In genomic region chr2:63518534-63518933, GRCm38 (mm10) we compare ENCODE assay signal across 18 mouse cellular contexts.
DNase-seq lines count a peak whose midpoint lies in the region; ATAC-seq and TF ChIP-seq lines count a peak whose summit lies in the region.
"Had no signal": no experiment of that assay in that cellular context is flagged by ENCODE, and none has a peak within 500 bp of the region (broad histone marks: within the 10 kb centered on the region; RNA-seq: fewer than 3 reads in every experiment).

No protein-coding gene starts in this region.

- H3K4me2 ChIP-seq in forebrain, embryonic 16.5 days (ENCODE audit: low read length), result no peak overlapping the region
- H3K4me2 ChIP-seq in forebrain, embryonic 15.5 days (replicated peaks), result no peak overlapping the region
- H3K4me2 ChIP-seq in hindbrain, postnatal 0 days (ENCODE audit: low read depth, low read length), result no peak overlapping the region
- H3K4me2 ChIP-seq in hindbrain, embryonic 11.5 days (replicated peaks; ENCODE audit: low read depth, low read length), result no peak overlapping the region
- no peak overlapping the region for H3K4me2 ChIP-seq in neural tube, embryonic 15.5 days
- H3K4me2 ChIP-seq: embryonic facial prominence, embryonic 12.5 days; forebrain, embryonic 13.5 days had no signal

- H3K27me3 ChIP-seq in forebrain, embryonic 16.5 days (replicated peaks; ENCODE audit: control insufficient read depth, insufficient read depth, low read length), result no peaks in the 10 kb centered on the region
- no peaks in the 10 kb centered on the region for H3K27me3 ChIP-seq in forebrain, embryonic 15.5 days
- H3K27me3 ChIP-seq in hindbrain, postnatal 0 days (ENCODE audit: insufficient read depth, low read length), result no peaks in the 10 kb centered on the region
- no peaks in the 10 kb centered on the region for H3K27me3 ChIP-seq in hindbrain, embryonic 11.5 days (ENCODE audit: control insufficient read depth, insufficient read depth, low read length)
- no peaks in the 10 kb centered on the region for H3K27me3 ChIP-seq in neural tube, embryonic 15.5 days (replicated peaks)
- H3K27me3 ChIP-seq: embryonic facial prominence, embryonic 12.5 days; forebrain, embryonic 13.5 days had no signal

- no peaks in the 10 kb centered on the region for H3K4me1 ChIP-seq in forebrain, embryonic 16.5 days (replicated peaks; ENCODE audit: control insufficient read depth, insufficient read depth, low read length)
- H3K4me1 ChIP-seq in forebrain, embryonic 15.5 days, result no peaks in the 10 kb centered on the region
- no peaks in the 10 kb centered on the region for H3K4me1 ChIP-seq in hindbrain, postnatal 0 days (ENCODE audit: insufficient read depth, low read length)
- H3K4me1 ChIP-seq in hindbrain, embryonic 11.5 days (replicated peaks; ENCODE audit: control insufficient read depth, insufficient read depth, low read length), result no peaks in the 10 kb centered on the region
- H3K4me1 ChIP-seq in neural tube, embryonic 15.5 days, result no peaks in the 10 kb centered on the region
- H3K4me1 ChIP-seq: embryonic facial prominence, embryonic 10.5 days; embryonic facial prominence, embryonic 12.5 days; forebrain, embryonic 13.5 days had no signal

- WGBS in forebrain, embryonic 16.5 days, result 57% methylated on average over 2 of the region's 2 CpGs
- WGBS in forebrain, embryonic 15.5 days, result 57% methylated on average over 2 of the region's 2 CpGs
- 80% methylated on average over 2 of the region's 2 CpGs for WGBS in hindbrain, postnatal 0 days
- 93% methylated on average over 2 of the region's 2 CpGs for WGBS in hindbrain, embryonic 11.5 days
- WGBS in neural tube, embryonic 15.5 days, result 57% methylated on average over 2 of the region's 2 CpGs

- no peak for TF ChIP-seq CTCF in hindbrain, postnatal 0 days (IDR thresholded peaks at IDR 0.05; ENCODE audit: low read depth)

- no peak overlapping the region for H3K27ac ChIP-seq in forebrain, embryonic 16.5 days (ENCODE audit: low read length)
- no peak overlapping the region for H3K27ac ChIP-seq in forebrain, embryonic 15.5 days (replicated peaks)
- H3K27ac ChIP-seq in hindbrain, postnatal 0 days, result no peak overlapping the region
- no peak overlapping the region for H3K27ac ChIP-seq in hindbrain, embryonic 11.5 days (ENCODE audit: low read depth, low read length)
- no peak overlapping the region for H3K27ac ChIP-seq in neural tube, embryonic 15.5 days (replicated peaks)
- H3K27ac ChIP-seq: embryonic facial prominence, embryonic 10.5 days; embryonic facial prominence, embryonic 12.5 days; forebrain, embryonic 13.5 days had no signal

- no peaks in the 10 kb centered on the region for H3K36me3 ChIP-seq in forebrain, embryonic 16.5 days (ENCODE audit: control insufficient read depth, insufficient read depth)
- H3K36me3 ChIP-seq in forebrain, embryonic 15.5 days, result no peaks in the 10 kb centered on the region
- H3K36me3 ChIP-seq in hindbrain, postnatal 0 days (ENCODE audit: insufficient read depth, low read length), result no peaks in the 10 kb centered on the region
- no peaks in the 10 kb centered on the region for H3K36me3 ChIP-seq in hindbrain, embryonic 11.5 days (ENCODE audit: control insufficient read depth, insufficient read depth, low read length)
- H3K36me3 ChIP-seq in neural tube, embryonic 15.5 days, result no peaks in the 10 kb centered on the region
- H3K36me3 ChIP-seq: embryonic facial prominence, embryonic 10.5 days; embryonic facial prominence, embryonic 12.5 days had no signal

- peak; percentile 8 for DNase-seq in hindbrain, postnatal 0 days (ENCODE audit: low spot score)
- no peak for DNase-seq in hindbrain, embryonic 11.5 days (ENCODE audit: low spot score)
- DNase-seq in neural tube, embryonic 10.5 days (ENCODE audit: extremely low spot score, low spot score), result no peak
- DNase-seq: adrenal gland, adult 2 months; adrenal gland, postnatal 10 days; adrenal gland, postnatal 25 days; cerebellum, adult 11-12 months; cerebellum, adult 2 months; cerebellum, adult 9-10 months; cerebellum, postnatal 10 days; cerebellum, postnatal 25 days had no signal

- no peak overlapping the region for H3K4me3 ChIP-seq in forebrain, embryonic 16.5 days (replicated peaks; ENCODE audit: low read length)
- no peak overlapping the region for H3K4me3 ChIP-seq in forebrain, embryonic 15.5 days
- no peak overlapping the region for H3K4me3 ChIP-seq in hindbrain, postnatal 0 days (ENCODE audit: low read length)
- H3K4me3 ChIP-seq in hindbrain, embryonic 11.5 days (ENCODE audit: low read depth, low read length), result no peak overlapping the region
- no peak overlapping the region for H3K4me3 ChIP-seq in neural tube, embryonic 15.5 days (replicated peaks)
- H3K4me3 ChIP-seq: embryonic facial prominence, embryonic 10.5 days; embryonic facial prominence, embryonic 12.5 days; forebrain, embryonic 13.5 days had no signal

- no peak overlapping the region for H3K9ac ChIP-seq in forebrain, embryonic 16.5 days (replicated peaks; ENCODE audit: low read depth, low read length)
- no peak overlapping the region for H3K9ac ChIP-seq in forebrain, embryonic 15.5 days (replicated peaks)
- H3K9ac ChIP-seq in hindbrain, postnatal 0 days (replicated peaks; ENCODE audit: low read length), result no peak overlapping the region
- H3K9ac ChIP-seq in hindbrain, embryonic 11.5 days (ENCODE audit: low read depth, low read length), result no peak overlapping the region
- H3K9ac ChIP-seq in neural tube, embryonic 15.5 days (replicated peaks), result no peak overlapping the region
- H3K9ac ChIP-seq: embryonic facial prominence, embryonic 12.5 days; forebrain, embryonic 13.5 days had no signal

- ATAC-seq in forebrain, embryonic 16.5 days, result peak; percentile 43; the same call in 1 of the 2 replicates
- ATAC-seq in forebrain, embryonic 15.5 days (replicated peaks), result no peak
- ATAC-seq in hindbrain, postnatal 0 days, result no peak
- ATAC-seq in hindbrain, embryonic 11.5 days (ENCODE audit: low FRiP score), result no peak
- ATAC-seq in neural tube, embryonic 15.5 days (ENCODE audit: low FRiP score), result peak; percentile 53
- no peak for ATAC-seq in megakaryocyte-erythroid progenitor cell, adult 5-6 weeks (replicated peaks; ENCODE audit: low FRiP score, low TSS enrichment, poor library complexity, severe bottlenecking)
- ATAC-seq: forebrain, embryonic 13.5 days had no signal

- H3K9me3 ChIP-seq in forebrain, embryonic 16.5 days (ENCODE audit: control insufficient read depth, low read length), result no peaks in the 10 kb centered on the region
- no peaks in the 10 kb centered on the region for H3K9me3 ChIP-seq in forebrain, embryonic 15.5 days
- no peaks in the 10 kb centered on the region for H3K9me3 ChIP-seq in hindbrain, postnatal 0 days (ENCODE audit: low read length)
- no peaks in the 10 kb centered on the region for H3K9me3 ChIP-seq in hindbrain, embryonic 11.5 days (ENCODE audit: control insufficient read depth, low read length)
- H3K9me3 ChIP-seq in neural tube, embryonic 15.5 days (replicated peaks), result no peaks in the 10 kb centered on the region
- H3K9me3 ChIP-seq: embryonic facial prominence, embryonic 10.5 days; embryonic facial prominence, embryonic 12.5 days; forebrain, embryonic 13.5 days had no signal

Comparison
In these comparisons a context has a peak if more than half of its experiments do, and no peak if none do; other contexts are left out.
1. ATAC-seq: peak in forebrain, embryonic 16.5 days (single experiment) and neural tube, embryonic 15.5 days (single experiment); none in forebrain, embryonic 15.5 days (single experiment), hindbrain, postnatal 0 days (single experiment), hindbrain, embryonic 11.5 days (single experiment) and megakaryocyte-erythroid progenitor cell, adult 5-6 weeks (single experiment).